Mouse (Mus musculus): ENCODE results near the gene Mepce. TPM values are rescaled to one million over a fixed set of nuclear protein-coding genes. Genes with fewer than 3 reads are reported as not detected.

Gene Mepce
- polyA plus RNA-seq, 1 experiment from 2014 or later: 17.0 TPM

DNA sequence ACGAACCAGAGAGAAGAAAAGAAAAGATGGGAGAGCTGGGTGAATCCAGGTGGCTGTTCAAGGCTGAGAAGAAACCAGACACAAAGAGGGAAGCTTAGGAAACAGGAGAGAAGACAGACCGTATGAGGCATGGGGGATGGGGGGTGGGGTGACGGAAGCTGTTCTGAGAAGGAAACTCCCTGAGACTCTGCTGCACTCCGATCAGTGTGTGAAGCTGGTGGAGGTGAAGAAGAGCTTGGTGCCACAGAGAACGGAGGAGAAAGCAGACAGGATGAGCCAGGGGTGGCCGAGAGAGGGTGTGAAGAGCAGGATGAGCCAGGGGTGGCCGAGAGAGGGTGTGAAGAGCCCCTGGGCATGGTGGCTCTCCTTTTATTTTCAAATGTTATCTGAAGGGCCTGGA is 39.0 kb upstream of the Mepce start:
- 79% methylated on average over 7 of the region's 7 CpGs for WGBS
- ATAC-seq (ENCODE audit: low read depth): no peak

DNA sequence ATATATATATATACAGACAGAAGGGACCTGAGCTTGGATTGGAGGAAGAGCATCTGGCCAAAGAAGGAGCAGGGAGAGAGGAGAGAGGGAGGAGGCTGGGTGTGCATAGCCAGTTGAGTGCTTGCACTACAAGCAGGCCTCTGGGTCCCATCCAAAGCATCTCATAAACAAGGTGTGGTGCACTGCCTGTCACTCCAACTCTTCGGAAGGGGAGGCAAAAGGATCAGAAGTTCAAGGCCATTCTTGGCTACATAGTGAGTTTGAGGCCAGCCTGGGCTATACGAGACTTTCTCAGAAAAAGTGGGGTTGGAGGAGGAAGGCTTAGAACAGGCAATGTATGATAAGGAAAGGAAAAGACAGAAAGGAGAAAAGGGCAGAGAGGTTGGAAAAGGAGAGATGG is 38.5 kb upstream of the Mepce start:
- ATAC-seq (ENCODE audit: low read depth): no peak
- 88% methylated on average over 2 of the region's 2 CpGs for WGBS

More for the DNA sequence above, 39.0 kb upstream of the Mepce start:
- no peak overlapping the region for H3K4me3 ChIP-seq (ENCODE audit: low read depth, low read length)
- H3K27me3 ChIP-seq (ENCODE audit: control insufficient read depth, insufficient read depth, low read length): no peaks in the 10 kb centered on the region
- H3K9ac ChIP-seq (replicated peaks; ENCODE audit: low read depth, low read length): no peak overlapping the region
- H3K4me2 ChIP-seq (ENCODE audit: low read depth, low read length): no peak overlapping the region
- H3K4me1 ChIP-seq (ENCODE audit: control insufficient read depth, insufficient read depth, low read length): no peaks in the 10 kb centered on the region
- H3K9me3 ChIP-seq (ENCODE audit: control insufficient read depth, low read length): no peaks in the 10 kb centered on the region
- H3K27ac ChIP-seq (ENCODE audit: low read depth, low read length): no peak overlapping the region
- no peaks in the 10 kb centered on the region for H3K36me3 ChIP-seq (ENCODE audit: control insufficient read depth, insufficient read depth, low read length)

DNA sequence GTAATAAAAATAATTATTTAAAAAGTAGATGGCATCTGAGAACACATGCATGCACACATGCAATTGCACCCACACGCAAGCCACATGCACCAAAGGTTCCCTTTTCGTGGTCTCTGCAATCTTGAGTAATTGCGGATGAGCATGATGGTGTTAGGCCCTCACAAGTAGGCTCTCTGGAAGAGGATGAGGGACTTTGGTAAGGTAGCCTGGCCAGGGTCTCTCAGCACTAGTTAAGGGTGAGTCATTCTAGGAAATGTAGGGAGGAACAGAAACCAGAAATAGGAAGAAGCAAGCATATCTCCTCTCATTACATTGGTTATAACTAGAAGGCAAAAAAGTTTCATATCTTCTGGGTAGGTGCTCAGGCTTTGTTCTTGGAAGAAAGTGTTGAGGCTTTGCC is 37.6 kb upstream of the Mepce start:
- H3K4me1 ChIP-seq (ENCODE audit: control insufficient read depth, insufficient read depth, low read length): no peaks in the 10 kb centered on the region
- ATAC-seq (ENCODE audit: low read depth): no peak
- H3K36me3 ChIP-seq (ENCODE audit: control insufficient read depth, insufficient read depth, low read length): no peaks in the 10 kb centered on the region
- H3K4me3 ChIP-seq (ENCODE audit: low read depth, low read length): no peak overlapping the region
- H3K9ac ChIP-seq (replicated peaks; ENCODE audit: low read depth, low read length): no peak overlapping the region
- no peak overlapping the region for H3K4me2 ChIP-seq (ENCODE audit: low read depth, low read length)
- 89% methylated on average over 3 of the region's 3 CpGs for WGBS
- H3K27ac ChIP-seq (ENCODE audit: low read depth, low read length): no peak overlapping the region
- no peaks in the 10 kb centered on the region for H3K27me3 ChIP-seq (ENCODE audit: control insufficient read depth, insufficient read depth, low read length)
- H3K9me3 ChIP-seq (ENCODE audit: control insufficient read depth, low read length): no peaks in the 10 kb centered on the region

More for the DNA sequence above, 38.5 kb upstream of the Mepce start:
- Histone ChIP-seq H3K4me1 (ENCODE audit: control insufficient read depth, insufficient read depth, low read length) (no peaks in the 10 kb centered on the region), H3K36me3 (ENCODE audit: control insufficient read depth, insufficient read depth, low read length) (no peaks in the 10 kb centered on the region), H3K4me3 (ENCODE audit: low read depth, low read length) (no peak overlapping the region), H3K27me3 (ENCODE audit: control insufficient read depth, insufficient read depth, low read length) (no peaks in the 10 kb centered on the region), H3K9ac (replicated peaks; ENCODE audit: low read depth, low read length) (no peak overlapping the region), H3K9me3 (ENCODE audit: control insufficient read depth, low read length) (no peaks in the 10 kb centered on the region), H3K27ac (ENCODE audit: low read depth, low read length) (no peak overlapping the region), H3K4me2 (ENCODE audit: low read depth, low read length) (no peak overlapping the region)

DNA sequence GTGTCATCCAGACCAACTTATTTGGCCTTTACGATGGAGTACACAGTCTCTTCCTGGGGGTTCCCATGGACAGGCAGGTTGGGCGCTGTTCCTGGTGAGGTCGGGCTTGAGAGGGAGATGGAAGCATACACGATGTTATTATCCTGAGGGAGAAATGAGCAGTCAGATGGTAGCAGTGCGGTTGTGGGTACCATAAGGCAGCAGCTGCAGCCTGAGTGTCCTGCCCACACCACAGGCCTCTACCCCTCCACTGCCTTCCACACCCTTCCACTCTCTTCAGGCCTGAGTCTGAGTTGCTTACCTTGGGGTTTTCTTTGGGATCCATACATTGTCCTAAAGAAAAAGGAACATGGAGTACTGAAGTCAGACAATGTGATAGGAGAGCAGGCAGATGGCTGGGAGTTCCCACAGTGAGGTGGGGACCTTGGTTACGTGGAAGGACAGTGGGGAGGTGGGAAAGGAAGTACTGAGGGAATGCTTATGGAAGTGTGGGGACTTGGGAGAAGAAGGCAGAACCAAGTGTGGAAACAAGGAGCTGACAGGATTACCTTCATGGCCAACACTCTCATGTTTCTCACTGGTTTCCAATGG is 36.1 kb upstream of the Mepce start:
- no peak overlapping the region for H3K27ac ChIP-seq (ENCODE audit: low read depth, low read length)
- no peak overlapping the region for H3K4me2 ChIP-seq (ENCODE audit: low read depth, low read length)
- no peak overlapping the region for H3K9ac ChIP-seq (replicated peaks; ENCODE audit: low read depth, low read length)
- no peaks in the 10 kb centered on the region for H3K9me3 ChIP-seq (ENCODE audit: control insufficient read depth, low read length)
- no peaks in the 10 kb centered on the region for H3K36me3 ChIP-seq (ENCODE audit: control insufficient read depth, insufficient read depth, low read length)
- no peak for ATAC-seq (ENCODE audit: low read depth)
- H3K4me1 ChIP-seq (ENCODE audit: control insufficient read depth, insufficient read depth, low read length): no peaks in the 10 kb centered on the region
- WGBS: 93% methylated on average over 6 of the region's 6 CpGs
- no peak overlapping the region for H3K4me3 ChIP-seq (ENCODE audit: low read depth, low read length)
- H3K27me3 ChIP-seq (ENCODE audit: control insufficient read depth, insufficient read depth, low read length): no peaks in the 10 kb centered on the region

- Histone ChIP-seq H3K9me3 (ENCODE audit: control insufficient read depth, low read length) (no peaks in the 10 kb centered on the region), H3K36me3 (ENCODE audit: control insufficient read depth, insufficient read depth, low read length) (no peaks in the 10 kb centered on the region), H3K4me3 (ENCODE audit: low read depth, low read length) (no peak overlapping the region), H3K27me3 (ENCODE audit: control insufficient read depth, insufficient read depth, low read length) (no peaks in the 10 kb centered on the region), H3K4me2 (ENCODE audit: low read depth, low read length) (no peak overlapping the region), H3K27ac (ENCODE audit: low read depth, low read length) (no peak overlapping the region), H3K9ac (replicated peaks; ENCODE audit: low read depth, low read length) (no peak overlapping the region), H3K4me1 (ENCODE audit: control insufficient read depth, insufficient read depth, low read length) (no peaks in the 10 kb centered on the region)
- no peak for ATAC-seq (ENCODE audit: low read depth)
- 83% methylated on average over 1 of the region's 1 CpGs for WGBS
Observed at GRCm38 (mm10) chr5:137822602-137823001, 35.1 kb upstream of the Mepce start.

DNA sequence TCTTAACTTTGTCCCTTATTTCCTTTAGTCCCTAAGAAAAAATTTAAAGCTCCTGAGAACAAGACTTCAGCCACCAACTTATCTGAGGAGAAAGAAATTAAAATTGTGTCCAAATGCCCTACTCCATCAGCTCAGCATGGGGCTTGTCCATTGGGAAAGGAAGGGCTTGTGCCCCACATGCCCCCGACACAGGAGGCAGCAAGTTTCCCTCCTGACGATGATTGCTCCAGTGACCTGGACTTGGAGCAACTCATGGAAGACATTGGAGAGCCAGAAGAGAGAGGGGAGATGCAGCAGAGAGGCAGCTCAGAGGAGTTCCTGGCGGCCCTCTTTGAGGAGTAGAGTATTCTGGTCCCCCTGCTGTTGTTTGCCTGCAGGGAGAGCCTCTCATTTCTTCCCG is 34.7 kb upstream of the Mepce start:
- ATAC-seq (ENCODE audit: low read depth): no peak
- H3K27me3 ChIP-seq (ENCODE audit: control insufficient read depth, insufficient read depth, low read length): no peaks in the 10 kb centered on the region
- 72% methylated on average over 4 of the region's 4 CpGs for WGBS

DNA sequence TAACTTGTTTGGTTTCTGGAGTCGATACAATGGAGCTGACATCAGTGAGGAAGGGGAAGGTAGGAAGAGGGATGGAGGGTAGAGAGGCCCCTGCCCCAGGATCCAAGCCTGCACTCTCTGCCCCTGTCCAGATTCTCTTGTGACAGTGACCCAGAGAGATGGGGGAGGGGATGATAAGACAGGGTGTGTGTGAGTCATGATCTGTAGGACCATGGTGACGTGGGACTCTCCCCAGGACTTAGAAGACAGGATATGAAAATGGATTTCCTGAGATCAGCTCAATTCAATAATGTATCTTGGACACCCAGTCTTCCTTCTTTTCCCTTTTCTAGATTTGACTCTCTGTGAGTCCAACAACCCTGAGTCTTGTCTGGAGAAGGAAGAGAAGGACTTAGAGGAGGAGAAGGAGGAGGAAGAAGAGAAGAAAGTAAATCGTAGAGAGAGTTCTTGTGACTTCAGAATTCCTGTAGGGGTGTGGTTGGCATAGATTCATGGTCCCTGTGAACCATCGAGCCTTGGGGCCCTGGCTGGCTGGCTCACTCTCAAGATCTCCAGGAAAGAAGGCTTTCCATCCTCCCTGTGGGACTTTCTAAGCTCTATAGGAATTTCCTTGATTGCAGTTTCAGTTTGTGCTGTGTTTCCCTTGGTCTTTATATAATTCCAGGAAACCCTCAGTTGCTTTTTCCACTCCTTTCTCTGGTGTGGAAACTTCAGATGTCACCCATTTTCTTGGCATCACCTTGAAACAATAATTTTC is 30.2 kb upstream of the Mepce start:
- no peak overlapping the region for H3K4me3 ChIP-seq (ENCODE audit: low read depth, low read length)
- ATAC-seq (ENCODE audit: low read depth): no peak
- H3K27ac ChIP-seq (ENCODE audit: low read depth, low read length): no peak overlapping the region
- H3K4me1 ChIP-seq (ENCODE audit: control insufficient read depth, insufficient read depth, low read length): no peaks in the 10 kb centered on the region
- H3K9me3 ChIP-seq (ENCODE audit: control insufficient read depth, low read length): no peaks in the 10 kb centered on the region
- no peaks in the 10 kb centered on the region for H3K36me3 ChIP-seq (ENCODE audit: control insufficient read depth, insufficient read depth, low read length)
- no peak overlapping the region for H3K4me2 ChIP-seq (ENCODE audit: low read depth, low read length)
- 80% methylated on average over 4 of the region's 4 CpGs for WGBS
- no peaks in the 10 kb centered on the region for H3K27me3 ChIP-seq (ENCODE audit: control insufficient read depth, insufficient read depth, low read length)
- no peak overlapping the region for H3K9ac ChIP-seq (replicated peaks; ENCODE audit: low read depth, low read length)

More for the DNA sequence above, 34.7 kb upstream of the Mepce start:
- Histone ChIP-seq H3K4me2 (ENCODE audit: low read depth, low read length) (no peak overlapping the region), H3K4me1 (ENCODE audit: control insufficient read depth, insufficient read depth, low read length) (no peaks in the 10 kb centered on the region), H3K9ac (replicated peaks; ENCODE audit: low read depth, low read length) (no peak overlapping the region), H3K9me3 (ENCODE audit: control insufficient read depth, low read length) (no peaks in the 10 kb centered on the region), H3K36me3 (ENCODE audit: control insufficient read depth, insufficient read depth, low read length) (no peaks in the 10 kb centered on the region), H3K27ac (ENCODE audit: low read depth, low read length) (no peak overlapping the region), H3K4me3 (ENCODE audit: low read depth, low read length) (no peak overlapping the region)

- Histone ChIP-seq H3K9ac (replicated peaks; ENCODE audit: low read depth, low read length) (no peak overlapping the region), H3K4me1 (ENCODE audit: control insufficient read depth, insufficient read depth, low read length) (no peaks in the 10 kb centered on the region), H3K9me3 (ENCODE audit: control insufficient read depth, low read length) (no peaks in the 10 kb centered on the region), H3K4me2 (ENCODE audit: low read depth, low read length) (no peak overlapping the region), H3K4me3 (ENCODE audit: low read depth, low read length) (no peak overlapping the region), H3K27ac (ENCODE audit: low read depth, low read length) (no peak overlapping the region), H3K36me3 (ENCODE audit: control insufficient read depth, insufficient read depth, low read length) (no peaks in the 10 kb centered on the region), H3K27me3 (ENCODE audit: control insufficient read depth, insufficient read depth, low read length) (no peaks in the 10 kb centered on the region)
- 88% methylated on average over 5 of the region's 5 CpGs for WGBS
- ATAC-seq (ENCODE audit: low read depth): no peak
Observed at GRCm38 (mm10) chr5:137808316-137808715, 20.9 kb upstream of the Mepce start.

DNA sequence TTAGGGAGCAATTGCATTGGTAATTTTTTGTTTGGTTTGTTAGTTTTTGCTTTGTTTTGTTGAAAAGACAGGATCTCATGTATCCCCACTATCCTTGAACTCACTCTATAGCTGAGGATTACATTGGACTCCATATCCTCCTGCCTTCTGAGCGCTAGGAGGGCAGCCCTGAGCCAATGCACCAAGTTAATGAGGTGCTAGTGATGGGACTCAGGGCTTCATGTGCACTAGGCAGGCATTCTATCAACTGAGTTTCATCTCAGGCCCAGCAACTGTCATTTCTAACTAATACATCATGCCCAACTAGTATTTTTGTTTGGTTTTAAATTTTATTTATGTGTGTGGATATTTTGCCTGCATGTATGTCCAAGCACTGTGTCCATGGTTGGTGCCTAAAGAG is 18.7 kb upstream of the Mepce start:
- WGBS: 83% methylated on average over 1 of the region's 1 CpGs
- no peak for ATAC-seq (ENCODE audit: low read depth)
- H3K4me2 ChIP-seq (ENCODE audit: low read depth, low read length): no peak overlapping the region
- no peak overlapping the region for H3K27ac ChIP-seq (ENCODE audit: low read depth, low read length)
- no peak overlapping the region for H3K9ac ChIP-seq (replicated peaks; ENCODE audit: low read depth, low read length)
- H3K36me3 ChIP-seq (ENCODE audit: control insufficient read depth, insufficient read depth, low read length): no peaks in the 10 kb centered on the region
- no peaks in the 10 kb centered on the region for H3K4me1 ChIP-seq (ENCODE audit: control insufficient read depth, insufficient read depth, low read length)
- no peaks in the 10 kb centered on the region for H3K9me3 ChIP-seq (ENCODE audit: control insufficient read depth, low read length)
- no peaks in the 10 kb centered on the region for H3K27me3 ChIP-seq (ENCODE audit: control insufficient read depth, insufficient read depth, low read length)
- no peak overlapping the region for H3K4me3 ChIP-seq (ENCODE audit: low read depth, low read length)

All from neural tube, embryonic 14.5 days (tissue).